Mouse (Mus musculus) embryonic facial prominence, embryonic 12.5 days (tissue): ENCODE measurements around the gene Gm49358. TPM values are rescaled to one million over a fixed set of nuclear protein-coding genes. Genes with fewer than 3 reads are reported as not detected.

Experiments used
- ATAC-seq: fragments of 200-750 bp; cut with Nextera tagmentation; 2 replicates; pipeline ENCODE4 v1.8.0; 2017; ENCODE audit not compliant: insufficient number of reproducible peaks, insufficient read depth, low FRiP score, low TSS enrichment
- H3K27ac ChIP-seq: fragments of 300-500 bp; sonication (generic); 2 replicates; pipeline ENCODE4 v1.5.1; 2016; ENCODE audit warnings: mild to moderate bottlenecking
- H3K27me3 ChIP-seq: fragments of 300-500 bp; sonication (generic); 2 replicates; pipeline ENCODE4 v1.6.1; 2016; ENCODE audit warnings: mild to moderate bottlenecking, moderate library complexity
- H3K36me3 ChIP-seq: fragments of 300-500 bp; sonication (generic); 2 replicates; pipeline ENCODE4 v1.6.1; 2016; ENCODE audit warnings: mild to moderate bottlenecking
- H3K4me1 ChIP-seq: fragments of 300-500 bp; sonication (generic); 2 replicates; pipeline ENCODE4 v1.6.1; 2016
- H3K4me2 ChIP-seq: fragments of 300-500 bp; sonication (generic); replicated peaks from 2 replicates; pipeline ENCODE4 v1.6.1; 2016; ENCODE audit warnings: mild to moderate bottlenecking, moderate library complexity
- H3K4me3 ChIP-seq: fragments of 300-500 bp; sonication (generic); 2 replicates; pipeline ENCODE4 v1.5.1; 2016; ENCODE audit warnings: mild to moderate bottlenecking
- H3K9ac ChIP-seq: fragments of 300-500 bp; sonication (generic); 2 replicates; pipeline ENCODE4 v1.6.1; 2016; ENCODE audit warnings: mild to moderate bottlenecking, moderate library complexity
- H3K9me3 ChIP-seq: fragments of 300-500 bp; sonication (generic); 2 replicates; pipeline ENCODE4 v1.6.1; 2016; ENCODE audit warnings: mild to moderate bottlenecking, moderate library complexity
- WGBS: fragments of 180-500 bp; shearing (Covaris S2); methylation state at CpG from one replicate; pipeline ENCODE4 v1.1.7; 2016; 5-methylcytosine and 5-hydroxymethylcytosine counted together
- polyA plus RNA-seq: library from polyadenylated mRNA; unstranded; fragments of >200 nt; fragmentation: Nextera tagmentation; extraction: Ambion mirVana; gene quantifications from 2 replicates; pipeline ENCODE4 v1.2.1, GENCODE M21; 2016

The Gm49358 gene
- polyA plus RNA-seq, 1 experiment from 2014 or later, result not detected

- 67% methylated on average over 2 of the region's 2 CpGs for WGBS
- Histone ChIP-seq H3K4me3 (no peak overlapping the region), H3K27me3 (no peaks in the 10 kb centered on the region), H3K9me3 (no peaks in the 10 kb centered on the region), H3K36me3 (no peaks in the 10 kb centered on the region), H3K9ac (no peak overlapping the region), H3K27ac (no peak overlapping the region), H3K4me2 (no peak overlapping the region), H3K4me1 (no peaks in the 10 kb centered on the region)
- ATAC-seq, result 0 out of 2 replicates have a peak, but pooled peaks have one; percentile 56
These were observed 29.8 kb downstream of the Gm49358 start for GRCm38 (mm10) chr10:86793509-86793951.

DNA sequence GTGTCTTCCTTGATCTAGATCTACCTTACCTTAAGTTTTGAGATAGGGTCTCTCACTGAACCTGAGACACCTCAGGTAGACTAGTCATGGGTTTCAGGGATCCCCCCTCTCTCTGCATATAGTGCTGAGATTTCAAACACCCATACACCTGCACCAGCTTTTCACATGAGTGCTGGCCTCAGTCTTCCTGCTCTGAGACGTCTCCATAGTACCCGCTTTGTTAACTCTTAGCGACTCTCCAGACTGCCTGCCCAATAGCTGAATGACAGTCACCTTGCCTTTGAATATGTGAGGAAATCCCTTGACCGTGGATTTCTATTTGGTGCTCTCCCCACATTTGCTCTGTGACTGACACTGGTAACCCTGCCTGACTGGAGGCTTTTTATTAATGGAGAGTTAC lies 30.4 kb downstream of the Gm49358 start:
- no peaks in the 10 kb centered on the region for H3K36me3 ChIP-seq
- no peak overlapping the region for H3K4me2 ChIP-seq
- H3K9me3 ChIP-seq, result no peaks in the 10 kb centered on the region
- H3K4me1 ChIP-seq, result no peaks in the 10 kb centered on the region
- WGBS, result 89% methylated on average over 4 of the region's 4 CpGs
- H3K9ac ChIP-seq, result no peak overlapping the region
- H3K27me3 ChIP-seq, result no peaks in the 10 kb centered on the region
- ATAC-seq, result no peak
- H3K4me3 ChIP-seq, result no peak overlapping the region
- no peak overlapping the region for H3K27ac ChIP-seq

DNA sequence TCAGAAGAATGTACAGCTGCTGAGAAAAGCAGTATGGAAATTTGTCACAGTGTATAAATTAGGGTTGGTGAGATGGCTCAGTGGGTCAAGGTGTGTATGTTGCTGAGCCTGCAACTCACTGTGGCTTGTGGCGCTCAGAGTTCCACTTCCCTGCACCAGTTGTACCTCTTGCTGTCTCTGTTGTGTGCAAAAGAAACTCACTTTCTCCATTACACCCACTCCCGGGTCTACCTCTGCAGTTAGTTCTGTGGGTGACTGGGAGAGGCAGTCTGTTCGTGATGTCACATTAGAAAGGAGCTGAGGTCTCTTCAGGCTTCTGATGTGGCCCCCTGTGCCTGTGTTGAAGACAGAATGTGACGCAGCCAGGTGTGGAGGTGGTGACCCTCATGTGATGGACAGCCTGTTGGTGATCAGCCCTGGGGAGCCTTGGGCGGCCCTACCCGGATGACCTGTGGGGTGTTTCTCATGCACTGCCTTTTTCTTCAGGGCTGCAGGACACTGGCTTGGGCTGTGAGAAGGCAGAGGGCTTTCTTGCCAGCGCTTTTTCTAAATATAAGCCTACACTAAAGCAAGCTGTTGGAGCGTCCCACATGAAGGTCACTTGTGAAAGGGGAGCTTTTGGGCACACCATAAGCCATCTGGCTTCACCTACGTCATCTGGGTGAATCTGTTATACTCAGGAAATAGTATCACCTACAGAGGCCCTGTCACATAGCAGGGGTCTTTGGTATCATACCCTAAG lies 31.2 kb downstream of the Gm49358 start:
- Histone ChIP-seq H3K9ac (no peak overlapping the region), H3K4me1 (no peaks in the 10 kb centered on the region), H3K27me3 (no peaks in the 10 kb centered on the region), H3K4me3 (no peak overlapping the region), H3K27ac (no peak overlapping the region), H3K9me3 (no peaks in the 10 kb centered on the region), H3K4me2 (no peak overlapping the region), H3K36me3 (no peaks in the 10 kb centered on the region)
- ATAC-seq, result no peak
- 93% methylated on average over 9 of the region's 9 CpGs for WGBS

GRCm38 (mm10) chr10:86796073-86796741 lies 32.4 kb downstream of the Gm49358 start:
- Histone ChIP-seq H3K4me3 (no peak overlapping the region), H3K27me3 (no peaks in the 10 kb centered on the region), H3K27ac (no peak overlapping the region), H3K4me1 (no peaks in the 10 kb centered on the region), H3K36me3 (no peaks in the 10 kb centered on the region), H3K4me2 (no peak overlapping the region), H3K9me3 (no peaks in the 10 kb centered on the region), H3K9ac (no peak overlapping the region)
- no peak for ATAC-seq
- WGBS, result 94% methylated on average over 5 of the region's 5 CpGs

GRCm38 (mm10) chr10:86807362-86807761 lies 43.6 kb downstream of the Gm49358 start:
- no peak for ATAC-seq
- Histone ChIP-seq H3K27ac (no peak overlapping the region), H3K4me1 (no peaks in the 10 kb centered on the region), H3K4me2 (no peak overlapping the region), H3K4me3 (no peak overlapping the region), H3K9me3 (no peaks in the 10 kb centered on the region), H3K9ac (no peak overlapping the region), H3K36me3 (no peaks in the 10 kb centered on the region), H3K27me3 (no peaks in the 10 kb centered on the region)
- 100% methylated on average over 1 of the region's 1 CpGs for WGBS

- Histone ChIP-seq H3K27me3 (no peaks in the 10 kb centered on the region), H3K9me3 (no peaks in the 10 kb centered on the region), H3K4me3 (no peak overlapping the region), H3K9ac (no peak overlapping the region), H3K4me1 (no peaks in the 10 kb centered on the region), H3K27ac (no peak overlapping the region), H3K36me3 (no peaks in the 10 kb centered on the region), H3K4me2 (no peak overlapping the region)
- WGBS, result 72% methylated on average over 15 of the region's 15 CpGs
- no peak for ATAC-seq
These were observed 44.4 kb downstream of the Gm49358 start for GRCm38 (mm10) chr10:86808013-86808758.

GRCm38 (mm10) chr10:86810000-86810399 lies 46.2 kb downstream of the Gm49358 start:
- no peak for ATAC-seq
- no peaks in the 10 kb centered on the region for H3K36me3 ChIP-seq
- 75% methylated on average over 9 of the region's 9 CpGs for WGBS
- no peak overlapping the region for H3K4me2 ChIP-seq
- no peak overlapping the region for H3K4me3 ChIP-seq
- no peaks in the 10 kb centered on the region for H3K27me3 ChIP-seq
- H3K4me1 ChIP-seq, result peaks cover 14% of the 10 kb centered on the region; the same call in 1 of the 2 replicates
- H3K9me3 ChIP-seq, result no peaks in the 10 kb centered on the region
- no peak overlapping the region for H3K9ac ChIP-seq
- H3K27ac ChIP-seq, result no peak overlapping the region

GRCm38 (mm10) chr10:86810612-86811011 lies 46.8 kb downstream of the Gm49358 start:
- no peak for ATAC-seq
- no peak overlapping the region for H3K9ac ChIP-seq
- no peak overlapping the region for H3K27ac ChIP-seq
- no peaks in the 10 kb centered on the region for H3K36me3 ChIP-seq
- no peaks in the 10 kb centered on the region for H3K9me3 ChIP-seq
- no peaks in the 10 kb centered on the region for H3K27me3 ChIP-seq
- no peak overlapping the region for H3K4me2 ChIP-seq
- H3K4me3 ChIP-seq, result no peak overlapping the region
- 86% methylated on average over 5 of the region's 5 CpGs for WGBS
- peaks cover 14% of the 10 kb centered on the region; the same call in 1 of the 2 replicates for H3K4me1 ChIP-seq

GRCm38 (mm10) chr10:86814292-86815131 lies 50.7 kb downstream of the Gm49358 start:
- peaks cover 18% of the 10 kb centered on the region for H3K4me1 ChIP-seq
- H3K4me3 ChIP-seq, result no peak overlapping the region
- WGBS, result 54% methylated on average over 19 of the region's 19 CpGs
- H3K27me3 ChIP-seq, result no peaks in the 10 kb centered on the region
- H3K36me3 ChIP-seq, result no peaks in the 10 kb centered on the region
- H3K9ac ChIP-seq, result no peak overlapping the region
- no peaks in the 10 kb centered on the region for H3K9me3 ChIP-seq
- peak overlapping the region; percentile 73 for H3K27ac ChIP-seq
- ATAC-seq, result no peak
- H3K4me2 ChIP-seq, result no peak overlapping the region

GRCm38 (mm10) chr10:86815133-86815532 lies 51.4 kb downstream of the Gm49358 start:
- Histone ChIP-seq H3K4me2 (no peak overlapping the region), H3K4me1 (peaks cover 24% of the 10 kb centered on the region), H3K27me3 (no peaks in the 10 kb centered on the region), H3K27ac (peak overlapping the region; percentile 38; the same call in 1 of the 2 replicates), H3K9me3 (no peaks in the 10 kb centered on the region), H3K9ac (no peak overlapping the region), H3K36me3 (no peaks in the 10 kb centered on the region), H3K4me3 (no peak overlapping the region)
- WGBS, result 77% methylated on average over 7 of the region's 7 CpGs
- ATAC-seq, result no peak

GRCm38 (mm10) chr10:86819649-86820165 lies 55.9 kb downstream of the Gm49358 start:
- 19% methylated on average over 8 of the region's 8 CpGs for WGBS
- ATAC-seq, result no peak

More at GRCm38 (mm10) chr10:86819649-86820165, 55.9 kb downstream of the Gm49358 start:
- no peaks in the 10 kb centered on the region for H3K36me3 ChIP-seq
- H3K27ac ChIP-seq, result peak overlapping the region; percentile 17; the same call in 1 of the 2 replicates
- no peak overlapping the region for H3K4me2 ChIP-seq
- H3K9me3 ChIP-seq, result no peaks in the 10 kb centered on the region
- H3K4me3 ChIP-seq, result no peak overlapping the region
- H3K27me3 ChIP-seq, result no peaks in the 10 kb centered on the region
- no peak overlapping the region for H3K9ac ChIP-seq
- H3K4me1 ChIP-seq, result peaks cover 19% of the 10 kb centered on the region
